Mouse (Mus musculus) kidney, adult 8-10 months (tissue): ENCODE measurements at regions not wholly inside any gene's neighbourhood (a gene's known extent, or its start where the extent isn't known, plus 50 kb on each side); places are given as distances from the start of the nearest gene placed in this dataset.

Experiments
- DNase-seq, 2 experiments: peaks; one replicate each; pipeline ENCODE4 v3.0.0; 2022

- no peak for DNase-seq
These were observed 388.4 kb upstream of the Id4 start for GRCm38 (mm10) chr13:47872645-47873044.

- DNase-seq: no peak
These were observed 368.5 kb upstream of the Id4 start for GRCm38 (mm10) chr13:47892569-47892968.

GRCm38 (mm10) chr13:47894331-47894730, 366.7 kb upstream of the Id4 start:
- no peak for DNase-seq

GRCm38 (mm10) chr13:47895256-47895655, 365.8 kb upstream of the Id4 start:
- no peak for DNase-seq

- DNase-seq: no peak
These were observed 364.4 kb upstream of the Id4 start for GRCm38 (mm10) chr13:47896646-47897045.

GRCm38 (mm10) chr13:47909851-47910530, 351.0 kb upstream of the Id4 start:
- no peak for DNase-seq

- DNase-seq: no peak
These were observed 350.5 kb upstream of the Id4 start for GRCm38 (mm10) chr13:47910531-47910910.

GRCm38 (mm10) chr13:47916456-47916855, 344.6 kb upstream of the Id4 start:
- no peak for DNase-seq

GRCm38 (mm10) chr13:47917370-47917769, 343.7 kb upstream of the Id4 start:
- no peak for DNase-seq

GRCm38 (mm10) chr13:47921044-47921443, 340.0 kb upstream of the Id4 start:
- DNase-seq: no peak

GRCm38 (mm10) chr13:47940696-47941095, 320.3 kb upstream of the Id4 start:
- DNase-seq: no peak

- DNase-seq: no peak
These were observed 318.6 kb upstream of the Id4 start for GRCm38 (mm10) chr13:47942368-47942787.

- no peak for DNase-seq
These were observed 317.4 kb upstream of the Id4 start for GRCm38 (mm10) chr13:47943645-47944044.

GRCm38 (mm10) chr13:47948098-47948865, 312.7 kb upstream of the Id4 start:
- no peak for DNase-seq

- DNase-seq: no peak
These were observed 310.6 kb upstream of the Id4 start for GRCm38 (mm10) chr13:47950456-47950855.

- DNase-seq: no peak
These were observed 310.0 kb upstream of the Id4 start for GRCm38 (mm10) chr13:47951043-47951442.

- no peak for DNase-seq
These were observed 308.1 kb upstream of the Id4 start for GRCm38 (mm10) chr13:47952946-47953345.

GRCm38 (mm10) chr13:47953776-47954175, 307.3 kb upstream of the Id4 start:
- DNase-seq: no peak

GRCm38 (mm10) chr13:47955504-47955903, 305.5 kb upstream of the Id4 start:
- no peak for DNase-seq

GRCm38 (mm10) chr13:47957662-47958061, 303.4 kb upstream of the Id4 start:
- DNase-seq: no peak

GRCm38 (mm10) chr13:47974216-47974615, 286.8 kb upstream of the Id4 start:
- no peak for DNase-seq

GRCm38 (mm10) chr13:47974756-47975515, 286.1 kb upstream of the Id4 start:
- DNase-seq: peak in 1 of 2 experiments; percentile 23

GRCm38 (mm10) chr13:47998495-47998894, 262.5 kb upstream of the Id4 start:
- no peak for DNase-seq

GRCm38 (mm10) chr13:47999399-47999798, 261.6 kb upstream of the Id4 start:
- DNase-seq: peak in 1 of 2 experiments; percentile 2
